Mouse (Mus musculus) adrenal gland, postnatal 10 days (tissue): ENCODE results near the gene Gpatch3. TPM values are rescaled to one million over a fixed set of nuclear protein-coding genes. Genes with fewer than 3 reads are reported as not detected.

Experiments used
- DNase-seq: peaks from one replicate; pipeline ENCODE4 v3.0.0; 2021; ENCODE audit warnings: mixed read lengths
- long read RNA-seq, 2 experiments: library from polyadenylated mRNA; stranded (forward); transcript quantifications; one replicate each; pipeline ENCODE4 v2.0.0; 2021
- total RNA-seq, 2 experiments: library from RNA; stranded (reverse); gene quantifications; 2 replicates each; pipeline ENCODE4 v1.2.3; 2021

The Gpatch3 gene
- total RNA-seq: 1 to 10 TPM; 5.7 to 8.1 TPM
- long read RNA-seq, experiment 1, transcript Gpatch3-201 (7 exons, 2,004 nt): major isoform, 10 of 12 reads
- long read RNA-seq, experiment 1, partial matches to known transcripts: 2 of 12 reads
- long read RNA-seq, experiment 1, other reads (novel, unspliced or antisense): 0 of 12 reads
- long read RNA-seq, experiment 2, partial matches to known transcripts: 1 of 7 reads
- long read RNA-seq, experiment 2, other reads (novel, unspliced or antisense): 2 of 7 reads

GRCm38 (mm10) chr4:133574070-133574842 lies at the start of gene Gpatch3:
TSS of gene Gpatch3 (plus strand) at chr4:133574745.
- DNase-seq: peak; percentile 94

GRCm38 (mm10) chr4:133527788-133528187 lies 46.8 kb upstream of the Gpatch3 start:
- no peak for DNase-seq

GRCm38 (mm10) chr4:133532777-133533176 lies 41.8 kb upstream of the Gpatch3 start:
- no peak for DNase-seq

- DNase-seq: no peak
These were observed 38.5 kb upstream of the Gpatch3 start for GRCm38 (mm10) chr4:133536081-133536480.

- peak; percentile 63 for DNase-seq
These were observed 37.9 kb upstream of the Gpatch3 start for GRCm38 (mm10) chr4:133536652-133537051.

- peak; percentile 97 for DNase-seq
These were observed 29.0 kb upstream of the Gpatch3 start, which contains the start of gene Nudc for GRCm38 (mm10) chr4:133545272-133546231. TSS of gene Nudc (minus strand) at chr4:133545996.

- DNase-seq: no peak
These were observed 22.5 kb upstream of the Gpatch3 start for GRCm38 (mm10) chr4:133552029-133552428.

- DNase-seq: peak; percentile 84
These were observed 21.6 kb upstream of the Gpatch3 start, which contains the start of gene Nr0b2 for GRCm38 (mm10) chr4:133552768-133553447. TSS of gene Nr0b2 (plus strand) at chr4:133553376.

GRCm38 (mm10) chr4:133553448-133554330 lies 20.9 kb upstream of the Gpatch3 start:
- peak; percentile 42 for DNase-seq

GRCm38 (mm10) chr4:133557041-133557717 lies 17.4 kb upstream of the Gpatch3 start:
- DNase-seq: peak; percentile 26

GRCm38 (mm10) chr4:133559846-133560245 lies 14.7 kb upstream of the Gpatch3 start:
- DNase-seq: no peak

- no peak for DNase-seq
These were observed 12.9 kb upstream of the Gpatch3 start for GRCm38 (mm10) chr4:133561622-133562021.

- DNase-seq: peak; percentile 90
These were observed 11.4 kb upstream of the Gpatch3 start for GRCm38 (mm10) chr4:133563123-133563571.

GRCm38 (mm10) chr4:133567251-133567650 lies 7.3 kb upstream of the Gpatch3 start:
- DNase-seq: no peak

GRCm38 (mm10) chr4:133569291-133570065 lies 5.1 kb upstream of the Gpatch3 start:
- DNase-seq: no peak

- DNase-seq: peak; percentile 65
These were observed 4.5 kb upstream of the Gpatch3 start for GRCm38 (mm10) chr4:133570066-133570466.

GRCm38 (mm10) chr4:133574843-133575202 lies 278 bp downstream of the Gpatch3 start:
- DNase-seq: no peak

GRCm38 (mm10) chr4:133577983-133578382 lies 3.4 kb downstream of the Gpatch3 start:
- DNase-seq: no peak

- DNase-seq: no peak
These were observed 9.1 kb downstream of the Gpatch3 start for GRCm38 (mm10) chr4:133583690-133584058.
